Mouse (Mus musculus) lung, postnatal 14 days (tissue): ENCODE data around the gene Pacsin2.
"Not testable (repeated sequence)": the region's sequence is repeated elsewhere in the genome, so short reads cannot be mapped to it uniquely, and the experiment has no call there.

Experiments used
- DNase-seq: peaks from one replicate; pipeline ENCODE4 v3.0.0; 2021

Gene Pacsin2

DNA sequence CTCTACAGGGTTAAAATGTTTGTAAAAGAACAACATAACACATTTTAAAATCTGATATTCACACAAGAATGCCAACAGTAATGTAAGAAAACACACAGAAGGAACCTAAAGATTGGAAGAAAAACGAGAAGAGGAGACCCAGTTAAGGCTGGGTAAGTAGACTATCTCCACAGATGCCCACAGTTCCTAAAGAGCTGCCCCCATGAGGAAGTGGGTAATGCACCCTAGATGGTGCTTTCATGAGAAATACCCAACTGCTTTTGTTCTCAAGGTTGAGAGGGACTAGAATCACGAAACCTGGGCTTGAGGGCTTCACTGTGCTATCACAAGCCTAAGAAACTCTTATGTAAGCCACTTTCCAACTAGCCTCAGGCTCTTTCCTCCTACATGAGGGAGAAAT is 44.8 kb downstream of the Pacsin2 start:
- DNase-seq: no peak

- no peak for DNase-seq
These were observed 45.7 kb downstream of the Pacsin2 start for GRCm38 (mm10) chr15:83418685-83419084.

DNA sequence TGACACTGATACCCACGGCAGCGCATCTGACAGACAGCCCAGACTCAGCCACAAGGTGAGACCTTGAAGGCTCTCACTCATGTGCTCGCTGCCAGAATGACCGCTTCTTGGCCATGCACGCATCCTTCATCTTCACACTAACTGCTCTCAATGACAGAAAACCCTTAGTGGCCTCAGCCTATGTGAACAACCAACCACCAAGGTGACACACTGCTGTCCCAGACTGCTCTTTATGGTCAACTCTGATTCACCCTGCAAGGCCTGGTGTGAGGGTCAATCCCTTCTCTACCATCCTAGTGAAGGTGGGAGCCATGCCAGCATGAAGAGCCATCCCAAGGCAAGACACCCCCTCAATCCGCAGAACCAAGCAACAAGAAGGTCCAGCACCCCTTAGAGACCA is 46.5 kb downstream of the Pacsin2 start:
- DNase-seq: no peak

GRCm38 (mm10) chr15:83417407-83417806 is 47.0 kb downstream of the Pacsin2 start:
- DNase-seq: no peak

GRCm38 (mm10) chr15:83415391-83415790 is 49.0 kb downstream of the Pacsin2 start:
- no peak for DNase-seq

DNA sequence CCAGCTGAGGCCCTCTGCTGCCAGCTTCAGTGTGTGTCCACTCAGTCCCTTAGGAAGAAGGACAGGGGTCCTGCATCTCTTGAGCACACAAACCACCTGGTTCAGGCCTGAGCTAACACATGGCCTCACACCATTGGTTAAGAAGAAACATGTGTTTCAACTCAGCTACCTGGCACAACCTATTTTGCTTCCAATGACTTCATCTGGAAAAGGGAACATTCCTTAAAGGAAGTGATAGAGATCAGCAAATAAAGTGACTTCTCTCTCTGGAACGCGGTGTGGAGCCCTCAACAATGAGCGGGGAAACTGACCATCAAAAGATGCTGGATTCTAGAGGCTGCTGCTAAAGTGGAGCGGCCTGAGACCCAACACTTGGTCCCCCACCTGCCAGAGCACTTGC is 52.8 kb downstream of the Pacsin2 start:
- DNase-seq: no peak

DNA sequence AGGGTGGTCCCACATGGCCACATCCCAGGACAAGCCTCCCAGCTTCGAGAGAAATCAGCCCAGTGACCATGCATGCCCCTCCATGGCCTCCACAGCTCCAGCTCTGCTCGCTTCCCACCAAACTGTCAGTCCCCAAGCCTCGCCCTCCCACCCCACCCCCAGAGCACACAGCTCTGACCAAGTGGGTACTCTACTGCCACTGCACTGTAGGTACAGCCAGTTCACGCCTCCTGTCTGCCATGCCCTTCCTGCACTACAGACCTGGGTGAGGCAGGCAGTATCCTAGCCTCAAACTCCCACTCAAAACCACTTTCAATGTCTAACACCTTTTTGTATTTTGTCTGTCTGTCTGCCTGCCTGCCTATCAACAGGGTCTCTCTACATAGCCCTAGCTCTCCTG is 53.7 kb downstream of the Pacsin2 start:
- no peak for DNase-seq

DNA sequence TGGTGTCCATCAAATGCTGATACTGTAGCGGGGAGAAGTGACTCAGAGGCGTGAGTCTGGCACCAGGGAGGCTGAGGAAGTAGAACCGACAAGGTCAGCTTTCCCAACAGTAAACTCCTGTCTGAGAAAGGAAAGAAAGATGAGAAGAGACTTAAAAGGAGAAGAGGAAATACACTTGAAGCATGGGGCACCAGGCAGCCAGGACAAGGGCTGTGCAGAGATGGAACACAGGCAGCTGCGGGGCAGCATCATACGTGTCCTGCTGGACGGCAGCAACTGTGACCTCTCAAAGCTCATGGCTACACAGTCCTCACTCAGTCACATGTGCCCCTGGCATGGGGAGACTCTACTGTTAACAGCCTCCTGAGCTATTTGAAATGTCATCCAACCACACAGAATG is 54.1 kb downstream of the Pacsin2 start:
- DNase-seq: no peak

DNA sequence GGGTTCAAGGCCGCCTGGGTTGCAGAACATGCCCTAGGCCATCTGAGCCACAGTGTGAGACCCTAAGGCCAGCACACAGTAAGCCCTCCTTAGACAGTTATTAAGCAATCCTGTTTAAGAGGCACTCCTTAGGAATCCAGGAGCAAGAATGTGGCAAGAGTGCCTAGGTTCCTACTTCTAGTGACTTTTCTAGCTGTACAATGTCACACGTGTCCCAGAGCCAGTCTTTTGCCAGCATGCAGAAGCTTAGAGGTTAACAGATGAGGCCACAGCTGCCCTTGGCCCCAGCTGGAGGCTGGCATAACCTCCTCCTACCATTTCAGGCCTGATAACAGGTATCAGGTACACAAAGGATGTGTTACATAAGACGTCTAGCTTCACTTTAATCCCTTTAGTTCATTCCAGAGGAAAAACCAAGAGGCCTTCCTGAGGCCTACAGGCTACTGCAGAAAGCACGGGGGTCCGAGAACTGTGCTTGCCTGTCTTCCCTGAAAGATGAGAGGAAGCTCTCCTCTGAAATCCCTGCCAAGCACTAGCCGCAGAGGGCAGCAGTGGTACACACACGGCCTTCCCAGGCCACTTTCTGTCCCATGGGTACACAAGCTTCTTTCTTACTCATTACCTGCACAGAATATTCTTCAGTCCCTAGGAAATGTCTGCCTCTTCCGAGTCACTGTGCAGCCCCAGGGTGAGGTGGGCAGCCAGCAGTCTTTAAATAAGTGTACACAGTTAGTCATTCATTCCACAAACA is 55.5 kb downstream of the Pacsin2 start:
- no peak for DNase-seq

DNA sequence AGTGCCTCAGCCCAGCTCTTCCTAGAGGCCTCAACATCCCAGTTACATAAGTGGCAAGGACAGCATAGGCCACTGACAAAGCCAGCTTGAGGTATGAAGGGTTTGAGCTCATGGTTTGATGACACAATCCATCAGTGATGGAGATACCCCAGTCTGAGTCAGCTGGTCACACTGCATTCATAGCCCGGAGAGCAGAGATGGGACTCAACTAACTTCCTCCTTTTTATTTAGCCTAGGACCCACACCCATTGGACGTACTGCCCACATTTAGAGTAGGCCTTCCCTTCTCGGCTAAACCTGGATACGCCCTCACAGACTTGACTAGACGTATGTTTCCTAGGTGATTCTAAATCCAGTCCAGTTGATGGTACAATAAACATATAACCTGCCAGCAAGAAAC is 56.2 kb downstream of the Pacsin2 start:
- DNase-seq: no peak

DNA sequence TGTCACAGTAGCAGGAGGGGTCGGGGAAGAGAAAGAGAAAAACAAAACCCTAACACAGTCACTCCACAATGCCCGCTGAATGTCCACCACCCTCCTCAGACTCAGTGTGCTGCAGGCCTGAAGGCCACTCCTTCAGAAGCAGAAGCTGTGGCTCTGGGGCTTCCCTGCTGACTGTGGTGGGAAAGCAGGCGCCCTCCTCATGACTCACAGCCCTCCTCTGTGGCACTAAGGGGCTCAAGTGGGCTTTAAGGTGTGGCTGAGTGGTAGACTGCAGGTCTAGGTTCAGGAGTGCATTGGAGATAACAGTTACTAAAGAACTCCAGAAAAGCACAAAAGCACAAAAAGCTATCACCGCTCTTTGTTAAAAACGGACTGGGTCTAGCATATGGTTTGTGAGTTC is 56.9 kb downstream of the Pacsin2 start:
- no peak for DNase-seq

GRCm38 (mm10) chr15:83405866-83406265 is 58.5 kb downstream of the Pacsin2 start:
- DNase-seq: not testable (repeated sequence)

DNA sequence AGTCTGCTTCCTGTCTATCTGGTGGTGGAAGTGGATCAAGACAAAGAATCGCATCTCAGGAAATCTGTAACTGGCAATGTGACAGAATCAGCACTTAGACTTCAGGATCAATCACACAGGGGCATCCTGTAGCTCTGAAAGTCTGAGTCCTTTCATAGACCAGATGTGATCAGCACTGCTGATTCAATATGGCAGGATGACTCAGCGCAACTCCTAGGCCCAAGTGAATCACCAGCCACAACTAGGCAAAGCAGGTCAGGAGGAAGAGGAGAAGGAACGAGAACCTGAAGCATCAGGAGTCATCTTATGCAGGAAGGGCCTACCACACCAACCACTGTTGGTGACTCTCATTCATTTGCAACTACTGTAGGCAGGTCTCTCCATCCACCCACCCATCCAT is 60.4 kb downstream of the Pacsin2 start:
- DNase-seq: no peak

GRCm38 (mm10) chr15:83403016-83403415 is 61.4 kb downstream of the Pacsin2 start:
- no peak for DNase-seq

DNA sequence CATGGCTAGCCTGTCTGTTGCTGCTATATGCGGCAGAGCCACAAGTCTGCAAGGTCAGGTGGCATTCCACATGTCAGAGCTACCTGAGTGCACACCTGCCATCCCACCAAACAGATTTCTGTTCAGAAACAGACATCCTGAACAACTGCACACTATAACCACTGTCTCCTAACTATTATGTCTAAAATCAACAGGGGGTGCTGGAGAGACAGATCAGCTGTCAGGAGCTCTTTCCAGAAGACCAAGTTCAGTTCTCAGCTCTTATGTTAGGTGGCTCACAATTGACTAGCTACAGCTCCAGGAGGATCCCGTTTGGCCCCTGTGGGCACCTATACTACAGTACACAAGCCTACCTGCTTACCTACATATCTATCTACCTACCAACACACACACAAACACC is 71.7 kb downstream of the Pacsin2 start:
- DNase-seq: no peak

DNA sequence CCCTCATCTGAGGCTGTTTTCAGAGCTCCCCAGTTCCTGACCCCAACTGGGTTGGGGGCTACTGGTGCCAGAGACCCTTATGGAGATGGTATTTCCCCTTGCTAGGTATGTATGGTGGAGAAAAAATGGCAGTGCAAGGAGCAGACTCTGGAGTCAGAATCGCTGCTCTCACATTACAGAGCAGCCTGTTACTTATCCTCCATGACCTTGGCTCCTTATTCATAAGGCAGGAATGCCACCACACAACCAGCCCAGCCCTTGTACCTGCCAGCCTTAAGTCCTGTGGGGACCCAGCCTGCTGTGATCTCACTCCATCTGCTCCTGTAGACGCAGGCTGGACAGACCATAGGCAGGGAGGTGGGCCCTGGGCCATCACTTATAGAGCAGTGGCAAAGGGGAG is 76.5 kb downstream of the Pacsin2 start:
- DNase-seq: no peak

DNA sequence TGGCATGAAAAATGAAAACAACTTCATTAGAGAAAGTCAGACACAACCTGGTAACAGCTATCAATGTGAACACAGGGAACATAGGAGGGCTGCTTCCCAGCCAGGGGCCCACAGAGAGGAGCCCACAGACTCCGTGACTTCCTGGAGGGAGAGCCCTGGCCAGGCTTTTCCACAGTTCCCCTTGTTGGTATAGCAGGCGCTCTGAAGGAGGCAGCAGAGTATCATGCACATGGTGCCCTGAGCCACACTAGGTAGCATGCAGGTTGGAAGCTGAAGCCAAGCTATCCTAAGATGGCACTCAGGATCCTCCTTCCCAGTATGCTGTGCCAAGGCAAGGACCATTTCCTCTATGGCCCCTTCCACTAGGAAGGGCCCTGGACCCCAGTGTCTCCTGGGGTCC is 80.8 kb downstream of the Pacsin2 start:
- DNase-seq: no peak

DNA sequence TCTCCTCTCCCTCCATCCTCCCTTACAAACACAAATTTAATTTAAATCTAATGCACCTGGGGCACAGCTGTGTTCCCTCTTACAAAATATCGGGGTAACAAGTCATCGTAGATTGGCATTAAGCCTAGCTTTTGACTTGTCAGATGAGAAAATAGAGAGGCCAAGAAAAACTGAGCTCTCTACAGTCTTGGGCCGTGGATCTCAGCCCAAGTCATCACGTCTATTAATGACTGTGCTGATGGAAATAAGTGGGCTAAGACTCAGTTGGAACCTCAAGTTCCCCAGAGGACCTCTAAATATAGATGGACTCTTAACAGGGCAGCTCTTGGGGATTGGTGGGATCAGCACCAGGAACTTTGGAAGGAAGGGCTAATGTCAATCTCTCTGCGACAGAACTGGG is 81.3 kb downstream of the Pacsin2 start:
- no peak for DNase-seq

DNA sequence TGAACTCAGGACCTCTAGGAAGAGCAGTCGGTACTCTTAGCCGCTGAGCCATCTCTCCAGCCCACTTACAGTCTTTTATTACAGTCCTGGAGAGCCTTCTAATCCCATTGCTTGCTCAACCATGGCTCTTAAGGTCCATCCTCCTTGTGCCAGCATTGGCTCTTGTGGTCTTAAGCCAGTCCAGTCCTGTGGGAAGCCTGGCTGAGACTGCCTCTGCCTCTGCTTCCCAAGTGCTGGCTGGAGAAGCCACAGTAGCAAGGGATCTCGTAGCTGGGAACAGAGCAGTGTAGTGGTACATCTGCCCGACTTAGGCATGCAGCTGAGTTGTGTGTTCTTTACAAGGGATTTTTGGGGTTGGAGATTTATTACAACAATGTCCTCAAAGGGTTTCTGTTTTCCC is 81.9 kb downstream of the Pacsin2 start:
- DNase-seq: no peak

DNA sequence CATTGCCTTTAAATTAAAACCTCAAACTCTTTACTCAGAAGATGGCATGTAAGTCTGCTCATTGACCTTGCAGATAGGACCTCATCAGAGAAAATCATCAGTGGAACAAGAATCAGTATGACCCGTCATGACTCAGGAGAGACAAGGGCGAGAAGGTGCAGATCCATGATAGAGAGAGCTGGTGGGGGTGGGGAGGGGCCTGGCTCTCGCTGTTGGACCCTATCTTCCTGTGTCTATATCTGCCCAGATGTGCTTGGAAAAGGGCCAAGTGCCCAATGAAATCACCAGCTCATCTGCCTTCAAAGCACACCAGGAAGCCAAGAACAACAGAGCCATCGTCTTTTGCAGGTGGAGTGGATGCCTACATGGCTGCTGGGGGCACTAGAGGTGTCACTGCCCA is 87.3 kb downstream of the Pacsin2 start:
- no peak for DNase-seq

GRCm38 (mm10) chr15:83375136-83375535 is 89.3 kb downstream of the Pacsin2 start:
- peak; percentile 81 for DNase-seq

GRCm38 (mm10) chr15:83374076-83374475 is 90.3 kb downstream of the Pacsin2 start:
- no peak for DNase-seq

- not testable (repeated sequence) for DNase-seq
These were observed 95.7 kb downstream of the Pacsin2 start for GRCm38 (mm10) chr15:83368702-83369101.

DNA sequence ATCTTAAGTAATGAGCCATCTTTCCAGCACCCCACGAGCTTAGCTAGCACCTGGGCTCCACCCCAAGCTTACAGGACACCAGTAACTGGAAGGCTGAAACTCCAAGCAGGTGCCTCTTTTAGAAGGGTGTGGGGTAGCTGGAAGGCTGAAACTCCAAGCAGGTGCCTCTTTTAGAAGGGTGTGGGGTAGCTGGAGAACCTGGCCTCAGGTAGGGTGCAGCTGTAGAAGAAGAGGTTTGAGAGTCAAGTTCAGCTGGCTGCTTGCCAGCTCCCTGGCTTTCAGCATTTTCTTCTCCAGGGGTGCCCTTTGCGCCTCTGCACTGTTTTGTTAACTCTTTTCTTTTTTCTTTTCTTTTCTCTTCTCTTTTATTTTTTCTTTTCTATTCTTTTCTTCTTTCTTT is 96.1 kb downstream of the Pacsin2 start:
- DNase-seq: no peak

DNA sequence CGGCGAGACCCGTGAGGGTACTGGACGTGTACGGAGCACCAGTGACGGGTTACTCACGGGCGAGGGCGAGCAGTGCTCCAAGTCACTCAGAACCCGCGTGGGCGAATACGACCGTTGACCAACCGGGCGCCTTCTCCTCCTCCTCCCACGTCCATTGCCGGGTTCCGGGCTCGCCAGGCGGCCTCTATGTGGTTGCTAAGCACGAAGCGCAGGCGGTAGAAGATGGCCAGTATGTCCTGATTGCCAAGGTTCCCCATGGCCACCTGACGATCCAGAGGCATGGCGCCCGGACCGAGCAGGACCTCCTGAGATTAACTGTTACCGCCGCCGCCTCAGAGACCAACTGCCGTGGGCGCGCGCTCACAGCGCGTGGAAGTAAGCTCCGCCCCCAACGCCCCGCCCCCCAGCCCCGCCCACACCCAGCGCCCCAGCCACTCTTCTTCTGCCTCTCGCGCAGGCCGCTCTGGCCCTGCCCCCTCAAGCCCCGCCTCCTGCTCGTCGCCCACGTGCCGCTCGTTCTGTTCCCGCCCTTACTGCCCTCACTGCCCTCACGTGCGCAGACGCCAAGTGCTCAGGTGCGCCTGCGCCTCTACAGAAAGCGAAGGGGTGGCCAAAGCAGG is 97.4 kb downstream of the Pacsin2 start:
- DNase-seq: peak; percentile 85
